Mouse (Mus musculus): ENCODE measurements at regions not wholly inside any gene's neighbourhood (a gene's known extent, or its start where the extent isn't known, plus 50 kb on each side); places are given as distances from the start of the nearest gene placed in this dataset.

GRCm38 (mm10) chr7:124857106-124857505, 587.4 kb upstream of the Kdm8 start:
- DNase-seq (ENCODE audit: low read depth) = no peak

- DNase-seq (ENCODE audit: low read depth) = no peak
These were observed 583.1 kb upstream of the Kdm8 start for GRCm38 (mm10) chr7:124861397-124861796.

DNA sequence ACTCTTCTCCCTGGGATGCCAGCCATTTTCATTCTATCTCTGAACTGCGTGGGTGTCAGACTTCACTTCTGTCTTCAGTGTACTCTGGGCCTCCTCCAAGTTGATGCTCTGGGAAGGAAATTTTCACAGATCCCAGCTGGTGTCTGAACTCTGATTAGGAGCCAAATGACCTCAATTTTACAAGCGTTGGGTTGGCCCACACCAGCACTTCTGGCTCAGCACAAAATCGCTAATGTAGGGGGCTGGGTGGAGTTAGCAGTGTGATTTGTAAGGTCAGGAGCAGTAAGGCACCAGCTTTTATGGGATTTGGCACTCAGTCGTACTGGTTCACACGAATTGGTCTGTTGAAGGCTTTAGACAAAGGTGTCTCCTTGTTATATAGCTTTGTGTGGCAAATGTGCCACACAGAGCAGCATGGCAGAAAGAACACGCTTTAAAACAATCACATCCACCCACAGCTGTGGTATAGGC, 576.3 kb upstream of the Kdm8 start:
- DNase-seq (ENCODE audit: low read depth) = no peak

DNA sequence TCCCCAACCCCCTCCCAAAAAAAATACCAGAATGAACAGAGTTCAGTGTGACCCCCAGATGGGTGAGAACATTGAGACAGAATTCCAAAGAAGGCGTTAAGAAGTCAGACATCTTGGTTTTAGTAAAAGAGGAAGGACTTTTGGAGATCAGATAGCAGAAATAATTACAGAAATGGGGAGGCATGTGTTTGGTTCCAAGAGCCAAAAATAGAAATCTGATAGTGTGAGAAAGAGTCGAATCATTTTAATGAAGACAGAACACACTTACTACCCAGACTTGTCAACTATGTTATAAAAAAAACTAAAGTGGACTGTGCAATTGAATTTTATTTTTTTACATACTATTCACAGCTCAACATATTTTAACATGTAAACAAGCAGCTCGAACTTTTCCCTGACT, 575.9 kb upstream of the Kdm8 start:
- no peak for DNase-seq (ENCODE audit: low read depth)

DNA sequence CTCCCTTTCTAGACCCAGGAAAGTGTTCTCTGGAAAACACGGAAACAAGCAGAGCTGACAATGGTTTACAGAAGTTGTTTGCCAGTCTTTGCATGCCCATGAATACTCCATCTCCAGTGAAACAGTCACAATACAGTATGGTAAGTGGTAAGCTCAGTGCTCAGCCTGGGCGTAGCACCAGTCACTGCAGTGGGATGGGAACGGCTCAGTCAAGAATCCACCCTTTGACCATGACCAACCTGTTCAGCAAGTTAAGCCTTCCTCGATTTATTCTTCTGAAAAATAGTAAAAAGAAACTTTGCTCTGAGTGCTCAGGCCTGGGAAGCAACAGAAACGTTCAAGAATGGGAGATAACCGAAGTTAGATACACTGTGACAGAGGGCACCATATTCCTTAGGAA, 563.7 kb upstream of the Kdm8 start:
- DNase-seq (ENCODE audit: low read depth) = no peak

- no peak for DNase-seq (ENCODE audit: low read depth)
These were observed 537.2 kb upstream of the Kdm8 start for GRCm38 (mm10) chr7:124907233-124907632.

- no peak for DNase-seq (ENCODE audit: low read depth)
These were observed 536.7 kb upstream of the Kdm8 start for GRCm38 (mm10) chr7:124907662-124908296.

DNA sequence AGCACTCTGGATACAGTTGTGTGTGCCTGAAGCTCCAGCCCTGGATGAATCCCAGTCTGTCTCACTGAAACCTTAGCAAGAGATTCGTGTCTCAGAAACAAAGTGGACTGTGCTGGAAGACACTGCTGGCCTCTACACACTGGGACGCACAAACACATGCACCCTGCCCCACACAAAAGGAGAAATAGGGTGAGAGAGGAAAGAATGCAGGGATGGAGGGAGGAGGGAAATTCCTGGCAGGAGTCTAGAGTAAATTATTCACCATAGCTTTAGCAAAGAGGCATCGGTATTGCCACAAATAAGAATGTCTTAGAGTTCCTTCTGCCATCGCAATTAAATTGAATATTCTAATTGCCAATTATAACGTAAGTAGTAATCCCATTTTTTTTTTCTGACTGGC, 530.4 kb upstream of the Kdm8 start:
- DNase-seq (ENCODE audit: low read depth) = no peak

DNA sequence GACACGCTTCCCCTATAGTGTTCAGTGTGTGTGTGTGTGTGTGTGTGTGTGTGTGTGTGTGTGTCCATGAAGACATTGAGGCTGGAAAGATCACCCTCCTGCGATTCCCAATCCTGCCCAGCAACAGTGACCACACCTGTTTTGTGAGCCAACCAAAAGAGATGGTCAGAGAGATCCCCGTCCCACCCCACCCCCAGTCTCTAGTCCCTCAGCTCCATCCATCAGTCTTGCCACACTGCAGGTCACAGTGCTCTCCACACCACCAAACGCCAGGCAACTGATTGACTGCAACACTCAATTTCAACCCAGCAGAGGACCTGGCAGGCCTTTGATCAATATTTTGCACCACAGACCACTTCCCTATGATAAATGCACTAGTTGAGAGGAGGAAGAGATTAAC, 530.0 kb upstream of the Kdm8 start:
- DNase-seq (ENCODE audit: low read depth) = no peak

GRCm38 (mm10) chr7:124914972-124915371, 529.5 kb upstream of the Kdm8 start:
- DNase-seq (ENCODE audit: low read depth) = no peak

GRCm38 (mm10) chr7:124915637-124916036, 528.8 kb upstream of the Kdm8 start:
- no peak for DNase-seq (ENCODE audit: low read depth)

GRCm38 (mm10) chr7:124917606-124918120, 526.8 kb upstream of the Kdm8 start:
- no peak for DNase-seq (ENCODE audit: low read depth)

DNA sequence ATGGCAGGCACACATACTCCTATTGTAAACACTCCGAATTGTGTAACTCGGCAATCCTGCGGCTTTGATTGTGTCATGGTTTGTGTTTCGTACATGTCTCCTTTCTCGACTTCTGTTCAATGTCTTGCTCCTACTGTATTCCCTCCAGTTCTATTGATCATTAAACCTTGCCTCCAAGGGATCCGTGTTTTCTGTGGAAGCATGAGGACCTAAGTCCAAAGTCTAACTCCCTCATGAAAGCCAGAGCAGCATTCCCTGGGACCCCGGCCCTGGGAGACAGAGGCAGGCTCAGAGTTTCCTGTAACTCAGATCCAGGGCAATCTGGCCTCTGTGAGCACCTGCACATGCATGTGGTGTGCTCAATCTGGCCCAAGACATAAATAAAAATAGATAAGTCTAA, 521.7 kb upstream of the Kdm8 start:
- DNase-seq (ENCODE audit: low read depth) = no peak

- DNase-seq (ENCODE audit: low read depth) = no peak
These were observed 510.9 kb upstream of the Kdm8 start for GRCm38 (mm10) chr7:124933573-124933972.

DNA sequence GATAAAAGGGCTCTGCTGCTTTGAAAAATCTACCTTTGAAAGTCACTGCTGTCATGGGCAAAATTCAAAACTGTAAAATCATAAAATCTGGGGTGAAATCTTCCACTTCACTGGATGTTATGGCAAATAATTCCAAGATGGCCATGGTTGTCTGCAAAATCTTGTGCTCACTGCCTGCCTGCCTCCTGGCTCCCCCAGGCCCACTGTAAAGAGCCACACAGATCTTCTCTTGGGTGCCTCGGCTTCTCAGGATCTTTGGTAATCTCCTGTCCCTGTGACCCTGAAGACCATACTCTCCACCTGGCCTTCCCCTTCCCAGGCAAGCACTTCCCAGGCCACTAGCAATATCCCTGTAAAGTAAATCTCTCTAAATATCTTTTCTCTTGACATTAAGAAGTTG, 505.1 kb upstream of the Kdm8 start:
- no peak for DNase-seq (ENCODE audit: low read depth)

GRCm38 (mm10) chr7:124941527-124941926, 502.9 kb upstream of the Kdm8 start:
- DNase-seq (ENCODE audit: low read depth) = no peak

GRCm38 (mm10) chr7:124946424-124946823, 498.1 kb upstream of the Kdm8 start:
- no peak for DNase-seq (ENCODE audit: low read depth)

DNA sequence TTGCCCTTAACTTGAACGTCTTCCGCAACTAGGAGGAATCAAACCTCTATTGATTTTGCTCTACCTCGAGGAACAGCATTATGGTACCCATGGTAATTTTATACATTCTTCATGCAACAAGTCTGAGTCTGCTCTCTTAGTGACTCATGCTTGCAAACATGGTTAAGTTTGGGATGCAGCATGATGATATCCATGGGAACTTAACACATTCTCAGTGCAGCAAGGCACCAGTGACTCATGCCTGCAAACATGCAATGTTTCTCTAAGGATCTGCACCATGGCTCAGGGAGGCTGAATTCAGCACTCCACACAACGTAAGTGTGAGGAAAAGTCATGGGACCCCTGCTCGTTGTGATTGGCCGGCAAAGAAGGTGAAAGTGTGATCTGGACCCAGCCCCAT, 487.1 kb upstream of the Kdm8 start:
- no peak for DNase-seq (ENCODE audit: low read depth)

DNA sequence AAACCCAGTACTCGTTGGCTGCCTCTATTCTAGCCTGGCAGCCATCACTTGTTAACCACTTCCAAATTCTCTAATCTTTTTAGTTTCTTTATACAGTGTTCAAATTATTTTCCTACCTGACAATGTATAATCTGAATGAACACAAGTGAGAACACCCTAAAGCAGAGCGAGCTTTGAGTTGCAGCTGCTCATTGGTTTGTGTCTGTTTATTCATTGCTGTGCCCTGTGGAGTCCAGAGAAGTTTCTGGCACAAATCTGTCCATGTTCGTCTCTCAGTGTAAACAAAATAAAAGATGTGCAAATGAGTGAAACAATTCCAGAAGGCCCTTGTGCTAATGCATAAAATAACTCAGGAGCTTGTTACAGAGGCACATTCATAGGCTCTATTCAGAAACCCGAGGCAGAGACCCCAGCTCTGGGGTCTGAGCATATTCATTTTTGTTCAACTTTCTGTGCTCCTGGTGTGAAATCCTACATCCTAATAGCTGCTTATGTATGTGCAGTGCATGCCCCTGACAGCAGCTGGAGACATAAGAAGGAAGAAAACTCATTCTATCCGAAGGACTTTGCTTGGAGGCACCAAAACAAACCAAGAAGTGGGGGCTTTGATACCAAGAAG, 469.5 kb upstream of the Kdm8 start:
- DNase-seq (ENCODE audit: low read depth) = no peak

GRCm38 (mm10) chr7:124989456-124989855, 455.0 kb upstream of the Kdm8 start:
- no peak for DNase-seq (ENCODE audit: low read depth)

DNA sequence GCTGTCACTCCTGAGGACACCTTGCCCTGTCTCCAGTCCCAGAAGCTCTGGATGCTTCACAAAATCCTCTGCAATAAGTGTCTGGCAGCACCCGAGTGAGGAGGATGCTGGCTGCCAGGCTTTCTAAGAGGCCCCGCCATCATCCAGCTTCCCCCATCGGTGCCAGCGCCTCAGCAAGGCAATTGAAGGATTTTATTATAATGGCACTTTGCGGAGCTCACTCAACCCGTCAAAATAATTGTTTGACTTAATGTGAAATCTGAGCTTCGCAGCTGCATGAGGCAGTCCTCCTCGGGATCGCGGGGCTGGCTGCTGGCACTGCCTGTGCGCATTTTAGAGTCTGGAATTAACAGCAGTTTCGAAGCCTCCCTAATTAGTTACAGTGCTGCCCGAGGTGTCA, 453.8 kb upstream of the Kdm8 start:
- DNase-seq (ENCODE audit: low read depth) = no peak

GRCm38 (mm10) chr7:124996538-124996937, 447.9 kb upstream of the Kdm8 start:
- DNase-seq (ENCODE audit: low read depth) = no peak

DNA sequence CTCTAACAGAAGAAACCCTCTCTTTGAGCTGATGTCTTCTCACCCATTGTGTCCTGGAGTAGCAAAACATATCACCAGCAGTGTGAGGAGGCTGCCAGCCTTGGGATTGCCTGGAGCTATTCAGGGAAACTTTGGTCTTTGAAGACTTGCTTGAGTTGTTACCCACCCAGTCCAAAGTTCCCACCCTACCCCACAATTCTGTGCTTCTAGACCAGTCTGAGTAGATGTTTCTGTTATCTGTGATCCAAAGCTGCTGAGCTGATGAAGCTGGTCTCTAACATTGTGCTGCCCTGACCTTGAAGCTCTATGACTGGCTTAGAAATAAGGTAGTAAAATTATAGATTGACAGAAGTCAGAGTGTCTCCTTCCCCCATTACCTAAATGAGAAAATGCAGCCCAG, 443.8 kb upstream of the Kdm8 start:
- no peak for DNase-seq (ENCODE audit: low read depth)

- no peak for DNase-seq (ENCODE audit: low read depth)
These were observed 438.8 kb upstream of the Kdm8 start for GRCm38 (mm10) chr7:125005638-125006037.
